In genomic region chr4:41690014-41690413, GRCm38 (mm10) we compare ENCODE assay signal across 5 mouse cellular contexts. TPM values are rescaled to one million over a fixed set of nuclear protein-coding genes. Genes with fewer than 3 reads are reported as not detected.
"Had no signal": no experiment of that assay in that cellular context is flagged by ENCODE, and none has a peak within 500 bp of the region (broad histone marks: within the 10 kb centered on the region; RNA-seq: fewer than 3 reads in every experiment).

No protein-coding gene starts in this region.

RNA-seq across cellular contexts. Expression of gene Cntfr, which starts 6.9 kb away (rescaled TPM):
- polyA plus RNA-seq: erythroblast, embryonic 14.5 days had no signal

RNA-seq across cellular contexts. Expression of gene Arid3c, which starts 40.9 kb away (rescaled TPM):
- polyA plus RNA-seq: embryonic facial prominence, embryonic 12.5 days; erythroblast, embryonic 14.5 days; forebrain, embryonic 16.5 days; gonadal fat pad, adult 2 months; heart, adult 2 months had no signal
